ENCODE assay signal across 8 mouse cellular contexts in the genomic region with DNA sequence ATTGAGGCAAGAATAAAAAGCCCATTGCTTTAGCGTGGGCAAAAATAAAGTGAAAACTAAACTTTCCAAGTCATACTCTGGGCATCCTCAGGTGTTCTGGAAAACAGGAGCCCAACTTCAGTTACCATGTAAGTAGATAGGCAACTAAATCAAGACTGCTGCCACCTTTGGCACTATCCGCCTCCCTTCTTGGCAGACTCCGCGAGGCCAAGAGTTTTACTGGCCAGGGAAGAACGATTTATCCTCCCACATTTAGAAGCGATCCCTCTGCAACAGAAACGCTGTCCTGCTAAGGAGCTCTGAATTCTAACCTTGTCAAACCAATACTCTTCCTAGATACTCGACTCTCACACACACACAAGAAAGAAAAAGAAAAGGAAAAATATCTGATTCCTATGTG. TPM values are rescaled to one million over a fixed set of nuclear protein-coding genes. Genes with fewer than 3 reads are reported as not detected.
A peak's percentile ranks its signal among the peaks of the same experiment; 100 is the strongest.
DNase-seq lines count a peak whose midpoint lies in the region; ATAC-seq lines count a peak whose summit lies in the region.

No protein-coding gene starts in this region.

- H3K4me2 ChIP-seq in heart, embryonic 12.5 days = peak overlapping the region; percentile 66

- H3K4me3 ChIP-seq in heart, embryonic 12.5 days = peak overlapping the region; percentile 89
- H3K4me3 ChIP-seq in midbrain, embryonic 10.5 days = peak overlapping the region; percentile 94

- H3K27me3 ChIP-seq in heart, embryonic 12.5 days (replicated peaks) = no peaks in the 10 kb centered on the region
- no peaks in the 10 kb centered on the region for H3K27me3 ChIP-seq in midbrain, embryonic 10.5 days (ENCODE audit: low read depth, poor library complexity, severe bottlenecking)

- peaks cover 5% of the 10 kb centered on the region; the same call in 1 of the 2 replicates for H3K36me3 ChIP-seq in heart, embryonic 12.5 days
- peaks cover 9% of the 10 kb centered on the region; the same call in 1 of the 2 replicates for H3K36me3 ChIP-seq in midbrain, embryonic 10.5 days

- H3K27ac ChIP-seq in heart, embryonic 12.5 days (ENCODE audit: poor library complexity, severe bottlenecking) = peak overlapping the region; percentile 73
- H3K27ac ChIP-seq in midbrain, embryonic 10.5 days (replicated peaks) = peak overlapping the region; percentile 97

- H3K9me3 ChIP-seq in heart, embryonic 12.5 days (replicated peaks) = peaks cover 3% of the 10 kb centered on the region; the same call in 1 of the 2 replicates
- no peaks in the 10 kb centered on the region for H3K9me3 ChIP-seq in midbrain, embryonic 10.5 days (replicated peaks)

- 13% methylated on average over 8 of the region's 8 CpGs for WGBS in heart, embryonic 12.5 days
- 20% methylated on average over 8 of the region's 8 CpGs for WGBS in midbrain, embryonic 10.5 days

- H3K4me1 ChIP-seq in heart, embryonic 12.5 days (replicated peaks) = peaks cover 54% of the 10 kb centered on the region
- H3K4me1 ChIP-seq in midbrain, embryonic 10.5 days = peaks cover 38% of the 10 kb centered on the region

- peak; percentile 54 for DNase-seq in cerebellum, adult 11 months
- DNase-seq in cerebellum, postnatal 25 days = peak; percentile 64 to 77
- peak; percentile 59 for DNase-seq in kidney, postnatal 10 days
- no peak for DNase-seq in midbrain, embryonic 10.5 days (ENCODE audit: low spot score)
- DNase-seq in layer of hippocampus, postnatal 36 days = no peak

- ATAC-seq in cerebellum, adult (ENCODE audit: insufficient number of reproducible peaks, low FRiP score, low TSS enrichment) = no peak
- ATAC-seq in heart, embryonic 12.5 days (ENCODE audit: insufficient number of reproducible peaks, low FRiP score) = no peak
- no peak for ATAC-seq in inflammation-experienced regulatory T-cells, adult 6 months

- H3K9ac ChIP-seq in heart, embryonic 12.5 days = peak overlapping the region; percentile 97

RNA-seq across cellular contexts. Expression of a gene that starts 1.5 kb away (rescaled TPM):
- 25.0 and 25.8 TPM in 2 replicates for polyA plus RNA-seq in heart, embryonic 12.5 days (2016; fragmentation: Nextera tagmentation; extraction: Ambion mirVana)
- polyA plus RNA-seq in midbrain, embryonic 10.5 days (2016; fragmentation: Nextera tagmentation; extraction: Ambion mirVana) = 14.1 and 17.6 TPM in 2 replicates
- 1 to 10 TPM in 2 of 3 experiments, under 1 TPM in 1; 0.85 to 5.3 (median 4.8) TPM for polyA plus RNA-seq in inflammation-experienced regulatory T-cells, adult 6 months (2017; shearing (Covaris generic))
- total RNA-seq in layer of hippocampus, postnatal 36 days (2021) = 10 to 100 TPM; 89.8 to 92.7 TPM

Comparison
In these comparisons a context has a peak if more than half of its experiments do, and no peak if none do; other contexts are left out.
1. DNase-seq: peak in cerebellum, adult 11 months (single experiment), cerebellum, postnatal 25 days (2 of 2) and kidney, postnatal 10 days (single experiment); none in midbrain, embryonic 10.5 days (single experiment) and layer of hippocampus, postnatal 36 days (0 of 2).